Mouse (Mus musculus) intestine, embryonic 14.5 days (tissue): ENCODE data around the gene Zfp37. TPM values are rescaled to one million over a fixed set of nuclear protein-coding genes. Genes with fewer than 3 reads are reported as not detected.
"Not testable (repeated sequence)": the region's sequence is repeated elsewhere in the genome, so short reads cannot be mapped to it uniquely, and the experiment has no call there.

Experiments used
- ATAC-seq: fragments of 200-750 bp; cut with Nextera tagmentation; replicated peaks from 2 replicates; pipeline ENCODE4 v1.8.0; 2017; ENCODE audit warnings: low read depth, moderate number of reproducible peaks, moderate TSS enrichment, moderate library complexity; ENCODE audit not compliant: low FRiP score, low TSS enrichment
- DNase-seq: peaks from one replicate; pipeline ENCODE4 v3.0.0-alpha.2; 2018; ENCODE audit warnings: low spot score
- H3K27ac ChIP-seq: fragments of 300-500 bp; sonication (generic); 2 replicates; pipeline ENCODE4 v1.5.1; 2014; ENCODE audit warnings: low read depth, mild to moderate bottlenecking, control low read depth
- H3K27me3 ChIP-seq: fragments of 300-500 bp; sonication (generic); replicated peaks from 2 replicates; pipeline ENCODE4 v1.6.1; 2014; ENCODE audit warnings: low read length, control low read depth; ENCODE audit not compliant: control insufficient read depth, insufficient read depth
- H3K36me3 ChIP-seq: fragments of 300-500 bp; sonication (generic); 2 replicates; pipeline ENCODE4 v1.6.1; 2014; ENCODE audit warnings: low read length, control low read depth; ENCODE audit not compliant: control insufficient read depth, insufficient read depth
- H3K4me1 ChIP-seq: fragments of 300-500 bp; sonication (generic); replicated peaks from 2 replicates; pipeline ENCODE4 v1.6.1; 2014; ENCODE audit warnings: low read length, control low read depth, mixed read lengths; ENCODE audit not compliant: control insufficient read depth, insufficient read depth
- H3K4me2 ChIP-seq: fragments of 300-500 bp; sonication (generic); 2 replicates; pipeline ENCODE4 v1.6.1; 2014; ENCODE audit warnings: low read length
- H3K4me3 ChIP-seq: fragments of 300-500 bp; sonication (generic); 2 replicates; pipeline ENCODE4 v1.5.1; 2014; ENCODE audit warnings: low read depth, low read length, control low read depth, mixed read lengths
- H3K9ac ChIP-seq: fragments of 300-500 bp; sonication (generic); 2 replicates; pipeline ENCODE4 v1.6.1; 2014; ENCODE audit warnings: mild to moderate bottlenecking, low read length
- H3K9me3 ChIP-seq: fragments of 300-500 bp; sonication (generic); 2 replicates; pipeline ENCODE4 v1.6.1; 2016; ENCODE audit warnings: low read length, control low read depth; ENCODE audit not compliant: control insufficient read depth
- WGBS: fragments of 180-500 bp; shearing (Covaris S2); extraction: QIAGEN DNeasy Blood & Tissue Kit; methylation state at CpG from one replicate; pipeline ENCODE4 v1.1.7; 2014; 5-methylcytosine and 5-hydroxymethylcytosine counted together
- polyA plus RNA-seq: library from polyadenylated mRNA; unstranded; fragments of >200 nt; fragmentation: Nextera tagmentation; extraction: Ambion mirVana; gene quantifications from 2 replicates; pipeline ENCODE4 v1.2.1, GENCODE M21; 2014

The Zfp37 gene
- 9.9 and 12.4 TPM in 2 replicates for polyA plus RNA-seq

- Histone ChIP-seq H3K36me3 (no peaks in the 10 kb centered on the region), H3K4me2 (no peak within 1 kb of the TSS), H3K9ac (no peak within 1 kb of the TSS), H3K9me3 (no peaks in the 10 kb centered on the region), H3K4me3 (no peak within 1 kb of the TSS), H3K27me3 (no peaks in the 10 kb centered on the region), H3K27ac (no peak within 1 kb of the TSS), H3K4me1 (no peaks in the 10 kb centered on the region)
- WGBS, result 71% methylated on average over 13 of the region's 13 CpGs
- no peak for DNase-seq
- ATAC-seq, result no peak
Measured at GRCm38 (mm10) chr4:62230769-62231168, at the start of gene Zfp37. Zfp37 (minus strand) TSS chr4:62231047.

DNA sequence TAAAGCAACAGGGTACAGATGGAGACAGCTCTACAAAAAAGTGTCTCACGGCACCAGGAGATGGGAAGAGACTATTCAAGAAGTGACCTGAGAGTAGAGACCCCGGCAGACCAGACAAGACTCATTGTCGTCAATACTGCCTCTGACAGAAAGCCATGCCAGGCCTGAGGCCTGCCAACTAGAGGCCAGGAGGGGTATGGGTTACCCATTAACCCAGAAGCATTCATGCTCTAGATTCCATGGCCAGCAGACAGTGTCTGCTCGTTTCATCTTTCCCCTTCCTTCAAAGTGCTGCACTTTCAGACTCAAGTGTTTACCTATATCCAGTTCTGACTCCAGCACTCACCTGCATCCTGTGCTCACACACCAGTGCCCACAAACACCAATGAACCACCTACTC, 47.2 kb upstream of the Zfp37 start:
- Histone ChIP-seq H3K36me3 (no peaks in the 10 kb centered on the region), H3K27ac (no peak overlapping the region), H3K9me3 (no peaks in the 10 kb centered on the region), H3K27me3 (no peaks in the 10 kb centered on the region), H3K4me1 (no peaks in the 10 kb centered on the region), H3K9ac (no peak overlapping the region), H3K4me2 (no peak overlapping the region), H3K4me3 (no peak overlapping the region)
- ATAC-seq (no peak), DNase-seq (no peak)
- WGBS, result 62% methylated on average over 4 of the region's 4 CpGs

DNA sequence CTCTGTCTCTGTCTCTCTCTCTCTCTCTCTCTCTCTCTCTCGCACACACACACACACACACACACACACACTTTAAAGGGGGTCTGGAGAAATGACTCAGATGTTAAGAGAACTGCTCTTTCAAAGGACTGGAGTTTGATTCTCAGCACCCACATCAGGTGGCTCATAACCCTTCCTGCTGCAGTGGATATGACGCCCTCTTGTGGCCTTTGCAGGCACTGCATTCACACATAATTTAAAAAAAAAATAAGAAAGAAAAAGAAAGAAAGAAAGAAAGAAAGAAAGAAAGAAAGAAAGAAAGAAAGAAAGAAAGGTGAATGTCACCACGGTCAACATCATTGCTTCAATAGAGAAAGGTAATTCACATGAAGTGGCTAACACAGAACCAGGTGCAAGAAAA, 46.4 kb upstream of the Zfp37 start:
- no peak for DNase-seq

GRCm38 (mm10) chr4:62276642-62277041, 45.8 kb upstream of the Zfp37 start:
- ATAC-seq (no peak), DNase-seq (no peak)
- whole genome bisulfite sequencing, result 75% methylated on average over 10 of the region's 10 CpGs
- H3K27me3 ChIP-seq, result no peaks in the 10 kb centered on the region
- H3K4me1 ChIP-seq, result no peaks in the 10 kb centered on the region
- H3K9me3 ChIP-seq, result no peaks in the 10 kb centered on the region
- no peaks in the 10 kb centered on the region for H3K36me3 ChIP-seq
- no peak overlapping the region for H3K4me2 ChIP-seq
- no peak overlapping the region for H3K9ac ChIP-seq
- H3K27ac ChIP-seq, result no peak overlapping the region
- no peak overlapping the region for H3K4me3 ChIP-seq

More for the DNA sequence above, 46.4 kb upstream of the Zfp37 start:
- Histone ChIP-seq H3K9ac (no peak overlapping the region), H3K4me3 (no peak overlapping the region), H3K9me3 (no peaks in the 10 kb centered on the region), H3K27ac (no peak overlapping the region), H3K36me3 (no peaks in the 10 kb centered on the region), H3K27me3 (no peaks in the 10 kb centered on the region), H3K4me2 (no peak overlapping the region), H3K4me1 (no peaks in the 10 kb centered on the region)
- ATAC-seq, result no peak
- WGBS, result 74% methylated on average over 3 of the region's 3 CpGs

DNA sequence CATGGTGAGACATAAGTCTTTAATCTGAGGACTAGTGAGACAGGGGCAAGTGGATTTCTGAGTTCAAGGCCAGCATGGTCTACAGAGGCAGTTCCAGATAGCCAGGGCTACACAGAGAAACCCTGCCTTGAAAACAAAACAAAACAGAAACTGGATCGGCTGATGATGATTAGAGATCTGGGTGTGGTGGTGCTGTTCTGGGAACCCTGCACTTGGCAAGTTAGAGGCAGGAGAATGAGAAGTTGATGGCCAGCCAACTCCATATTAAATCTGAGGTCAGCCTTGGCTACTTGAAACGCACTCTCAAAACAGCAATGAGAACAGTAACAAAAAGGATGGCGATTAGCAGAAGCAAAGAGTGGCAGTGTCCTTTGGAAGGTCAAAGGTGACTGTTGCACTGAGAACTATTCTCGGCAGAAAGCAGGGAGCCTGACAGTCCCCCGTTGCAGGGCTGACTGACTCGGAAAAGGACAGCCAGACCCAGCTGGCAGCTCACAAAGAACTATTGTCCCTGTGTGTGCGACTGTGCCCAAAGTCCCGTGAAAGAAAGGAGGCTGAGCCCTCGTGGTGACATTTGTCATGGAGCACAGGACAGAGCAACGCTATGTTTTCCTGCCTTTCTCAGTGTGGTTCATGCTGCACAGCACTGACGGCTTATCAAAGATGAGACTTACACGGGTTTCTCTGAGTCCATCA, 44.1 kb upstream of the Zfp37 start:
- DNase-seq, result no peak

GRCm38 (mm10) chr4:62273916-62274315, 43.1 kb upstream of the Zfp37 start:
- no peaks in the 10 kb centered on the region for H3K27me3 ChIP-seq
- ATAC-seq, result no peak
- no peak for DNase-seq
- H3K4me2 ChIP-seq, result no peak overlapping the region
- H3K4me3 ChIP-seq, result no peak overlapping the region
- H3K27ac ChIP-seq, result no peak overlapping the region
- H3K36me3 ChIP-seq, result no peaks in the 10 kb centered on the region
- 83% methylated on average over 10 of the region's 10 CpGs for WGBS
- H3K4me1 ChIP-seq, result no peaks in the 10 kb centered on the region
- no peaks in the 10 kb centered on the region for H3K9me3 ChIP-seq
- H3K9ac ChIP-seq, result no peak overlapping the region

More for the DNA sequence above, 44.1 kb upstream of the Zfp37 start:
- no peak overlapping the region for H3K27ac ChIP-seq
- WGBS, result 54% methylated on average over 12 of the region's 12 CpGs
- H3K27me3 ChIP-seq, result no peaks in the 10 kb centered on the region
- H3K9ac ChIP-seq, result no peak overlapping the region
- H3K36me3 ChIP-seq, result no peaks in the 10 kb centered on the region
- no peak overlapping the region for H3K4me3 ChIP-seq
- no peaks in the 10 kb centered on the region for H3K4me1 ChIP-seq
- H3K4me2 ChIP-seq, result no peak overlapping the region
- no peak for ATAC-seq
- H3K9me3 ChIP-seq, result no peaks in the 10 kb centered on the region

- no peaks in the 10 kb centered on the region for H3K27me3 ChIP-seq
- DNase-seq, result no peak
- no peak overlapping the region for H3K9ac ChIP-seq
- H3K9me3 ChIP-seq, result no peaks in the 10 kb centered on the region
- H3K4me2 ChIP-seq, result no peak overlapping the region
- no peak overlapping the region for H3K4me3 ChIP-seq
- H3K4me1 ChIP-seq, result no peaks in the 10 kb centered on the region
- H3K36me3 ChIP-seq, result no peaks in the 10 kb centered on the region
- no peak for ATAC-seq
- 85% methylated on average over 10 of the region's 10 CpGs for WGBS
- no peak overlapping the region for H3K27ac ChIP-seq
Measured at GRCm38 (mm10) chr4:62272696-62273095, 41.8 kb upstream of the Zfp37 start.

GRCm38 (mm10) chr4:62267101-62267500, 36.3 kb upstream of the Zfp37 start:
- WGBS, result 74% methylated on average over 10 of the region's 10 CpGs
- H3K9ac ChIP-seq, result no peak overlapping the region
- H3K27ac ChIP-seq, result no peak overlapping the region
- H3K9me3 ChIP-seq, result no peaks in the 10 kb centered on the region
- DNase-seq (no peak), ATAC-seq (no peak)
- H3K27me3 ChIP-seq, result no peaks in the 10 kb centered on the region
- no peak overlapping the region for H3K4me2 ChIP-seq
- no peaks in the 10 kb centered on the region for H3K36me3 ChIP-seq
- no peak overlapping the region for H3K4me3 ChIP-seq
- no peaks in the 10 kb centered on the region for H3K4me1 ChIP-seq

DNA sequence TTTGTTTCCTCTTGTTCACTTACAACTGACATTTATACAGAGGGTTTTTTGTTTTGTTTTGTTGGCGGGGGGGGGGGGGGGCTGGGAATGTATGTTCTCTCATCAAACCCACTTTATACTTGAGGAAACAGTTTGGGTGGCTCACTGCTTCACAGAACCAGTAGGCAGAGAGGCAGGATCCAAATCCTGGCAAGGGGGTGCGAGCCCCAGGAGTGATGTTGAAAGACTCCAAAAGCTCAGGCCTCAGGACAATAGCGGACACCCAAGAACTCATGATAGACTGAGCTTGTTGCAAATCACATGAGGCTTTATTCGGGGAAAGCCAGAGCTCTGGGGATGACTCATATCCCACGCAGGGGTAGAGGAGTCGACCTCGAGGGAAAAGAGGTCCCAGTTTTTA, 35.2 kb upstream of the Zfp37 start:
- DNase-seq, H3K27ac ChIP-seq, H3K36me3 ChIP-seq, H3K4me3 ChIP-seq, H3K9ac ChIP-seq, H3K27me3 ChIP-seq, H3K4me2 ChIP-seq, ATAC-seq, H3K4me1 ChIP-seq, H3K9me3 ChIP-seq: not testable (repeated sequence)
- WGBS, result 66% methylated on average over 7 of the region's 7 CpGs
